Mouse (Mus musculus): ENCODE data around the gene Sgms1.
"Not testable (repeated sequence)": the region's sequence is repeated elsewhere in the genome, so short reads cannot be mapped to it uniquely, and the experiment has no call there.

The Sgms1 gene

GRCm38 (mm10) chr19:32383738-32384137 lies 5.8 kb downstream of the Sgms1 start:
- DNase-seq (ENCODE audit: low spot score), result no peak

- DNase-seq (ENCODE audit: low spot score), result no peak
Measured at GRCm38 (mm10) chr19:32381511-32381961, 8.0 kb downstream of the Sgms1 start.

GRCm38 (mm10) chr19:32380748-32381147 lies 8.8 kb downstream of the Sgms1 start:
- no peak for DNase-seq (ENCODE audit: low spot score)

GRCm38 (mm10) chr19:32379239-32379920 lies 10.1 kb downstream of the Sgms1 start:
- no peak for DNase-seq (ENCODE audit: low spot score)

- no peak for DNase-seq (ENCODE audit: low spot score)
Measured at GRCm38 (mm10) chr19:32378581-32378980, 10.9 kb downstream of the Sgms1 start.

- no peak for DNase-seq (ENCODE audit: low spot score)
Measured at GRCm38 (mm10) chr19:32377701-32378325, 11.7 kb downstream of the Sgms1 start.

- DNase-seq (ENCODE audit: low spot score), result no peak
Measured at GRCm38 (mm10) chr19:32376886-32377535, 12.5 kb downstream of the Sgms1 start.

GRCm38 (mm10) chr19:32376054-32376453 lies 13.5 kb downstream of the Sgms1 start:
- no peak for DNase-seq (ENCODE audit: low spot score)

- no peak for DNase-seq (ENCODE audit: low spot score)
Measured at GRCm38 (mm10) chr19:32375473-32375985, 14.0 kb downstream of the Sgms1 start.

GRCm38 (mm10) chr19:32374751-32375150 lies 14.8 kb downstream of the Sgms1 start:
- DNase-seq (ENCODE audit: low spot score), result no peak

GRCm38 (mm10) chr19:32373865-32374655 lies 15.5 kb downstream of the Sgms1 start:
- DNase-seq (ENCODE audit: low spot score), result no peak

- no peak for DNase-seq (ENCODE audit: low spot score)
Measured at GRCm38 (mm10) chr19:32372373-32372772, 17.1 kb downstream of the Sgms1 start.

GRCm38 (mm10) chr19:32367333-32367732 lies 22.2 kb downstream of the Sgms1 start:
- no peak for DNase-seq (ENCODE audit: low spot score)

- DNase-seq (ENCODE audit: low spot score), result no peak
Measured at GRCm38 (mm10) chr19:32366406-32366805, 23.1 kb downstream of the Sgms1 start.

GRCm38 (mm10) chr19:32365111-32365510 lies 24.4 kb downstream of the Sgms1 start:
- DNase-seq (ENCODE audit: low spot score), result no peak

GRCm38 (mm10) chr19:32363587-32363986 lies 25.9 kb downstream of the Sgms1 start:
- DNase-seq (ENCODE audit: low spot score), result no peak

- no peak for DNase-seq (ENCODE audit: low spot score)
Measured at GRCm38 (mm10) chr19:32362520-32362919, 27.0 kb downstream of the Sgms1 start.

- no peak for DNase-seq (ENCODE audit: low spot score)
Measured at GRCm38 (mm10) chr19:32360989-32361698, 28.4 kb downstream of the Sgms1 start.

GRCm38 (mm10) chr19:32360546-32360945 lies 29.0 kb downstream of the Sgms1 start:
- DNase-seq (ENCODE audit: low spot score), result no peak

GRCm38 (mm10) chr19:32358699-32359517 lies 30.6 kb downstream of the Sgms1 start:
- DNase-seq (ENCODE audit: low spot score), result no peak

GRCm38 (mm10) chr19:32358011-32358410 lies 31.5 kb downstream of the Sgms1 start:
- DNase-seq (ENCODE audit: low spot score), result not testable (repeated sequence)
